Mouse (Mus musculus): ENCODE measurements around the gene Spr.

DNA sequence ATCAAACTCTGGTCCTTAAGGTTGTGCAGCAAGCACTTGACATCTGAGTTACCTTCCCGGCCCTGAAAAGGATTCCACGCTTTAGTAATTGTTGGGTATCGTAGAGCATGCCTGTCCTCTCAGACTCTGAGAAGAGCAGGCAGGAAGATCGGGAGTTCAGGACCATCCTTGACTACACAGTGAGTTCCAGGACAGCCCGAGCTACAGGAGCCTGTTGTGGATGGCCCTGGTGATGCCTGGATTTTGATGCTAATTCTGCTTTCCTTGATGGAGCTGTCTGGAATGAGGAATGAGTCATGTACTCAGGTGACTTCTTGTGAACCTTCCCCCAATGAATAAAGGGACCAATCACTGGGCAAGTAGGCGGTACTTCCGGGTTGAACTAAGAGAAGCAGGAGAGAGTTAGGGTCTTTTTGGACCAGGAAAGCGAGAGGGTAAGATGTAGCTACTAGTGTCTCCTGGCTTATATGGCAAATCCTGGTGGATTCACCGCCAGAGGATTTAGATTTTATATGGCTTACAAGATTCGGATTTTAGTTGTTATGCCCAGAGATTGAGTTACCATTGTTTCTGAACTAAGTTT, 32.4 kb downstream of the Spr start:
- TF ChIP-seq POLR2A (IDR thresholded peaks at IDR 0.05; ENCODE audit: insufficient read depth, low read depth, low read length): no peak
- TF ChIP-seq CTCF (IDR thresholded peaks at IDR 0.05): no peak
- no peak for TF ChIP-seq EP300 (IDR thresholded peaks at IDR 0.05; ENCODE audit: insufficient read depth, low read depth, low read length)
